Comparison of ENCODE assay signal across 20 mouse cellular contexts in genomic region chr14:26571951-26572675, GRCm38 (mm10). TPM values are rescaled to one million over a fixed set of nuclear protein-coding genes. Genes with fewer than 3 reads are reported as not detected.
A peak's percentile ranks its signal among the peaks of the same experiment; 100 is the strongest.
DNase-seq lines count a peak whose midpoint lies in the region; ATAC-seq and TF ChIP-seq lines count a peak whose summit lies in the region.
"Had no signal": no experiment of that assay in that cellular context is flagged by ENCODE, and none has a peak within 500 bp of the region (broad histone marks: within the 10 kb centered on the region; RNA-seq: fewer than 3 reads in every experiment).

No protein-coding gene starts in this region.

- TF ChIP-seq CTCF in layer of hippocampus, adult 2 months (conservative IDR thresholded peaks at IDR 0.05) = no peak

- no peaks in the 10 kb centered on the region for H3K36me3 ChIP-seq in midbrain, embryonic 11.5 days (ENCODE audit: control insufficient read depth, insufficient read depth, low read length)
- no peaks in the 10 kb centered on the region for H3K36me3 ChIP-seq in midbrain, embryonic 16.5 days (ENCODE audit: control insufficient read depth, insufficient read depth, low read length)
- H3K36me3 ChIP-seq in splenic B cell, adult 2 months (ENCODE audit: control insufficient read depth, insufficient read depth, low read length, poor library complexity, severe bottlenecking) = no peaks in the 10 kb centered on the region
- H3K36me3 ChIP-seq: embryonic facial prominence, embryonic 13.5 days; forebrain, embryonic 15.5 days; heart, embryonic 15.5 days; limb, embryonic 10.5 days had no signal

- ATAC-seq in midbrain, embryonic 11.5 days (ENCODE audit: low FRiP score) = no peak
- ATAC-seq in midbrain, embryonic 16.5 days = no peak
- peak; percentile 29; the same call in 1 of the 2 replicates for ATAC-seq in common myeloid progenitor, adult 5-6 weeks (replicated peaks; ENCODE audit: low read depth, poor library complexity, severe bottlenecking)
- ATAC-seq: forebrain, embryonic 15.5 days had no signal

- H3K4me2 ChIP-seq in midbrain, embryonic 11.5 days = no peak overlapping the region
- no peak overlapping the region for H3K4me2 ChIP-seq in midbrain, embryonic 16.5 days (ENCODE audit: low read length)
- H3K4me2 ChIP-seq: embryonic facial prominence, embryonic 13.5 days; forebrain, embryonic 15.5 days; heart, embryonic 15.5 days had no signal

- no peak overlapping the region for H3K27ac ChIP-seq in midbrain, embryonic 11.5 days (ENCODE audit: low read depth, low read length)
- no peak overlapping the region for H3K27ac ChIP-seq in midbrain, embryonic 16.5 days (ENCODE audit: low read length)
- H3K27ac ChIP-seq in layer of hippocampus, adult 2 months = no peak overlapping the region
- H3K27ac ChIP-seq: embryonic facial prominence, embryonic 13.5 days; forebrain, embryonic 15.5 days; heart, embryonic 15.5 days; kidney, postnatal 0 days; left cerebral cortex, adult 2 months; limb, embryonic 10.5 days; stomach, postnatal 0 days had no signal

- H3K9ac ChIP-seq in midbrain, embryonic 11.5 days (ENCODE audit: low read length) = no peak overlapping the region
- H3K9ac ChIP-seq in midbrain, embryonic 16.5 days (ENCODE audit: low read depth, low read length) = no peak overlapping the region
- H3K9ac ChIP-seq: embryonic facial prominence, embryonic 13.5 days; forebrain, embryonic 15.5 days; heart, embryonic 15.5 days had no signal

- no peaks in the 10 kb centered on the region for H3K9me3 ChIP-seq in midbrain, embryonic 11.5 days (ENCODE audit: control insufficient read depth, low read length)
- no peaks in the 10 kb centered on the region for H3K9me3 ChIP-seq in midbrain, embryonic 16.5 days (replicated peaks; ENCODE audit: control insufficient read depth, low read length, poor library complexity, severe bottlenecking)
- H3K9me3 ChIP-seq: embryonic facial prominence, embryonic 13.5 days; forebrain, embryonic 15.5 days; heart, embryonic 15.5 days; limb, embryonic 10.5 days had no signal

- peak; percentile 20 for DNase-seq in adrenal gland, postnatal 10 days
- DNase-seq in adrenal gland, postnatal 4 days (ENCODE audit: low spot score in 2 of 2) = no peak
- peak; percentile 68 for DNase-seq in midbrain, embryonic 11.5 days (ENCODE audit: low spot score, missing footprints)
- peak; percentile 70 for DNase-seq in splenic B cell, adult 2 months (ENCODE audit: low read depth, low spot score)
- DNase-seq in layer of hippocampus, adult 2 months (ENCODE audit: low spot score in 2 of 2) = no peak
- no peak for DNase-seq in urinary bladder, postnatal 14 days (ENCODE audit: low spot score)
- DNase-seq: adrenal gland, adult 8-10 months; cerebellum, postnatal 10 days; gastrocnemius, postnatal 14 days; layer of hippocampus, adult 9-11 months; lung, adult 2 months had no signal

- H3K27me3 ChIP-seq in midbrain, embryonic 11.5 days (ENCODE audit: control insufficient read depth, insufficient read depth, low read length) = no peaks in the 10 kb centered on the region
- no peaks in the 10 kb centered on the region for H3K27me3 ChIP-seq in midbrain, embryonic 16.5 days (ENCODE audit: control insufficient read depth, insufficient read depth, low read depth, low read length)
- H3K27me3 ChIP-seq in splenic B cell, adult 2 months (ENCODE audit: control insufficient read depth, insufficient read depth, low read length, poor library complexity, severe bottlenecking) = no peaks in the 10 kb centered on the region
- H3K27me3 ChIP-seq: embryonic facial prominence, embryonic 13.5 days; forebrain, embryonic 15.5 days; heart, embryonic 15.5 days had no signal

- H3K4me3 ChIP-seq in midbrain, embryonic 11.5 days (ENCODE audit: low read depth, low read length) = no peak overlapping the region
- no peak overlapping the region for H3K4me3 ChIP-seq in midbrain, embryonic 16.5 days (ENCODE audit: low read depth, low read length)
- no peak overlapping the region for H3K4me3 ChIP-seq in layer of hippocampus, adult 2 months
- H3K4me3 ChIP-seq: embryonic facial prominence, embryonic 13.5 days; forebrain, embryonic 15.5 days; heart, embryonic 15.5 days; left cerebral cortex, adult 2 months; limb, embryonic 10.5 days had no signal

- WGBS in midbrain, embryonic 11.5 days = 59% methylated on average over 4 of the region's 4 CpGs
- 52% methylated on average over 4 of the region's 4 CpGs for WGBS in midbrain, embryonic 16.5 days

- no peaks in the 10 kb centered on the region for H3K4me1 ChIP-seq in midbrain, embryonic 11.5 days (ENCODE audit: control insufficient read depth, insufficient read depth, low read length)
- no peaks in the 10 kb centered on the region for H3K4me1 ChIP-seq in midbrain, embryonic 16.5 days (ENCODE audit: control insufficient read depth, insufficient read depth, low read length)
- H3K4me1 ChIP-seq: embryonic facial prominence, embryonic 13.5 days; forebrain, embryonic 15.5 days; heart, embryonic 15.5 days; limb, embryonic 10.5 days had no signal

RNA-seq across cellular contexts. Expression of gene Dennd6a, which starts 1.5 kb away (rescaled TPM):
- 10 to 100 TPM; 31.8 to 36.1 TPM for total RNA-seq in adrenal gland, postnatal 10 days (2021)
- total RNA-seq in adrenal gland, postnatal 4 days (2021) = 10 to 100 TPM; 38.9 to 39.1 TPM
- polyA plus RNA-seq in midbrain, embryonic 11.5 days (2014; fragmentation: Nextera tagmentation; extraction: Ambion mirVana) = 37.9 and 39.7 TPM in 2 replicates
- polyA plus RNA-seq in midbrain, embryonic 16.5 days (2015; fragmentation: Nextera tagmentation; extraction: Ambion mirVana) = 15.2 and 17.3 TPM in 2 replicates
- total RNA-seq in common myeloid progenitor, adult 5-6 weeks (2017) = 41.0 and 52.7 TPM in 2 replicates
- 10 to 100 TPM; 24.0 to 26.3 TPM for total RNA-seq in layer of hippocampus, adult 2 months (2021)

RNA-seq across cellular contexts. Expression of gene Slmap, which starts 37.4 kb away (rescaled TPM):
- total RNA-seq in adrenal gland, postnatal 10 days (2021) = 100 to 1,000 TPM in 1 of 2 experiments, 10 to 100 TPM in 1; 96.7 to 114 TPM
- total RNA-seq in adrenal gland, postnatal 4 days (2021) = 10 to 100 TPM; 74.0 to 79.3 TPM
- polyA plus RNA-seq in midbrain, embryonic 11.5 days (2014; fragmentation: Nextera tagmentation; extraction: Ambion mirVana) = 21.3 and 24.8 TPM in 2 replicates
- polyA plus RNA-seq in midbrain, embryonic 16.5 days (2015; fragmentation: Nextera tagmentation; extraction: Ambion mirVana) = 11.3 and 13.6 TPM in 2 replicates
- total RNA-seq in common myeloid progenitor, adult 5-6 weeks (2017) = 82.0 and 97.4 TPM in 2 replicates
- total RNA-seq in layer of hippocampus, adult 2 months (2021) = 100 to 1,000 TPM; 102 to 104 TPM

Comparison
In these comparisons a context has a peak if more than half of its experiments do, and no peak if none do; other contexts are left out.
1. DNase-seq: peak in adrenal gland, postnatal 10 days (single experiment), midbrain, embryonic 11.5 days (single experiment) and splenic B cell, adult 2 months (single experiment); none in adrenal gland, postnatal 4 days (0 of 2), layer of hippocampus, adult 2 months (0 of 2) and urinary bladder, postnatal 14 days (single experiment).